Mouse (Mus musculus) hindbrain, embryonic 11.5 days (tissue): Measurements from ENCODE around the gene Gm21987. TPM values are rescaled to one million over a fixed set of nuclear protein-coding genes. Genes with fewer than 3 reads are reported as not detected.

Experiments
- ATAC-seq: fragments of 200-750 bp; cut with Nextera tagmentation; 2 replicates; pipeline ENCODE4 v1.8.0; 2017; ENCODE audit warnings: mild to moderate bottlenecking, moderate TSS enrichment, moderate library complexity; ENCODE audit not compliant: low FRiP score
- DNase-seq: peaks from one replicate; pipeline ENCODE4 v3.0.0-alpha.2; 2015; ENCODE audit warnings: low spot score
- H3K27ac ChIP-seq: fragments of 300-500 bp; sonication (generic); 2 replicates; pipeline ENCODE4 v1.5.1; 2014; ENCODE audit warnings: mild to moderate bottlenecking, low read depth, low read length
- H3K27me3 ChIP-seq: fragments of 300-500 bp; sonication (generic); 2 replicates; pipeline ENCODE4 v1.6.1; 2014; ENCODE audit warnings: mild to moderate bottlenecking, low read length, moderate library complexity, mixed read lengths; ENCODE audit not compliant: control insufficient read depth, insufficient read depth
- H3K36me3 ChIP-seq: fragments of 300-500 bp; sonication (generic); 2 replicates; pipeline ENCODE4 v1.6.1; 2014; ENCODE audit warnings: mild to moderate bottlenecking, low read length, moderate library complexity, mixed read lengths; ENCODE audit not compliant: control insufficient read depth, insufficient read depth
- H3K4me1 ChIP-seq: fragments of 300-500 bp; sonication (generic); replicated peaks from 2 replicates; pipeline ENCODE4 v1.6.1; 2014; ENCODE audit warnings: low read length, mixed read lengths; ENCODE audit not compliant: control insufficient read depth, insufficient read depth
- H3K4me2 ChIP-seq: fragments of 300-500 bp; sonication (generic); replicated peaks from 2 replicates; pipeline ENCODE4 v1.6.1; 2014; ENCODE audit warnings: mild to moderate bottlenecking, low read depth, low read length
- H3K4me3 ChIP-seq: fragments of 300-500 bp; sonication (generic); 2 replicates; pipeline ENCODE4 v1.5.1; 2014; ENCODE audit warnings: low read depth, low read length
- H3K9ac ChIP-seq: fragments of 300-500 bp; sonication (generic); 2 replicates; pipeline ENCODE4 v1.6.1; 2014; ENCODE audit warnings: low read depth, low read length
- H3K9me3 ChIP-seq: fragments of 300-500 bp; sonication (generic); 2 replicates; pipeline ENCODE4 v1.6.1; 2016; ENCODE audit warnings: low read length; ENCODE audit not compliant: control insufficient read depth
- WGBS: fragments of 180-500 bp; shearing (Covaris S2); extraction: QIAGEN DNeasy Blood & Tissue Kit; methylation state at CpG from one replicate; pipeline ENCODE4 v1.1.7; 2014; 5-methylcytosine and 5-hydroxymethylcytosine counted together
- polyA plus RNA-seq: library from polyadenylated mRNA; unstranded; fragments of >200 nt; fragmentation: Nextera tagmentation; extraction: Ambion mirVana; gene quantifications from 2 replicates; pipeline ENCODE4 v1.2.1, GENCODE M21; 2014

Gene Gm21987
- polyA plus RNA-seq = not detected in 2 replicates

DNA sequence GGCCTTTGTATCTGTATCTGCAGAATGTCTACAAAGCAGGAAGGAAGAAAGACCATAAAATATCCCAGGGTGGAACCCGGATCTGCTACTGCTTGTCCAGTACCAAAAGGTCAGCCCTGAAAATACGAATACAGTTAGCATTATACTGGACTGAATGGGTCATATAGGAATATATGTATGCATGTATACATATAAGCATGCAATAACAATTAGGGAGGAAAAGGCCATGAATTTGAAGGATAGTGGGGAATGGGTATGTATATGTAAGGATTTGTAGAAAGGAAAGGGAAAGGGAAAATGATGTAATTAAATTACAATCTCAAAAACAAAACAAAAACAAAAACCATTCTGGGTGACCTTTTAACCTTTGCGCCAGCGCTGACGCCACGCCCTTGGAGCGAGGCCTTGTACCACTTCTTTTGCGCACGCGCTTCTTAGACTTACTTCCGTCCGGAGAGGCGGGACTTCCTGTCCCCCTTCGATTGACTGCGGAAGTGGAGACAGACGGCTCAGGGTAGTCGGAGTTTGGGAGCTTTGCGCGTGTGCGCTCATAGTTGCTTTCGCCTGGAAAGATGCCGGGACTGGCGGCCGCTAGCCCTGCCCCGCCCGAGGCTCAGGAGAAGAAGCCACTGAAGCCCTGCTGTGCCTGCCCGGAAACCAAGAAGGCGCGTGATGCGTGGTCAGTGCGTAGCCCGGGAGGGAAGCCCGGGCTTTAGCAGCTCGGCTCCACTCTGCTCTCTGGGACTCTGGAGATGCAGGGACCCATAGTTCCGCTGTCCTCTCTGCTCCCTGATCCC lies at the start of gene Gm21987, which contains the start of gene Cox17:
Gene Gm21987 (plus strand): TSS at position 512 of the 797 bp plus-strand sequence.
Gene Cox17 (plus strand): TSS at position 463 of the 797 bp plus-strand sequence.
- Histone ChIP-seq H3K4me3 (peak within 1 kb of the TSS; percentile 85), H3K9ac (peak within 1 kb of the TSS; percentile 89), H3K9me3 (no peaks in the 10 kb centered on the region), H3K4me1 (no peaks in the 10 kb centered on the region; the same call in 1 of the 2 replicates), H3K4me2 (peak within 1 kb of the TSS; percentile 53), H3K27ac (peak within 1 kb of the TSS; percentile 74; the same call in 1 of the 2 replicates), H3K36me3 (no peaks in the 10 kb centered on the region), H3K27me3 (no peaks in the 10 kb centered on the region)
- WGBS = 3% methylated on average over 35 of the region's 35 CpGs
- ATAC-seq (peak; percentile 98), DNase-seq (peak; percentile 96)

DNA sequence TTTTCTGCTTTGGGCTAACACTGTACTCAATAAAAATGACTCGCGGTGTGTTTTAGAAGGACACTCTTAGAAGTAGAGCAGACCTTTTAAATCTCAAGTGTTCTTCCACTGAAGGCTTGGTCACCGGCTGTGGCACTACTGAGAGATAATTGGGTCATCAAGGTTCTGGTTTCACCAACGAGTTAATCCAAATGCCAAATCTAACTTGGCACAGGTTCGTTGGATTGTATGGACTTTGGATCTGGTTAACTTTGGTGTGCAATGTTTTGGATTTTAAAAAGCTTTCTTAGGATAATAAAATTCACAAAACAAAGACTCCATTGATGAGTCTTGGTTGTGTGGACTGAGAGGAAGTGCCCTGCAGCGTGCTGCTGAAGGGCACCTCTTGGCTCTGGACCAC lies 48.4 kb upstream of the Gm21987 start:
- H3K27me3 ChIP-seq = no peaks in the 10 kb centered on the region
- ATAC-seq = no peak
- no peak for DNase-seq
- no peak overlapping the region for H3K27ac ChIP-seq
- H3K36me3 ChIP-seq = no peaks in the 10 kb centered on the region
- H3K9me3 ChIP-seq = no peaks in the 10 kb centered on the region
- H3K4me1 ChIP-seq = no peaks in the 10 kb centered on the region
- H3K4me3 ChIP-seq = no peak overlapping the region
- 90% methylated on average over 6 of the region's 6 CpGs for WGBS
- H3K9ac ChIP-seq = no peak overlapping the region
- H3K4me2 ChIP-seq = no peak overlapping the region

DNA sequence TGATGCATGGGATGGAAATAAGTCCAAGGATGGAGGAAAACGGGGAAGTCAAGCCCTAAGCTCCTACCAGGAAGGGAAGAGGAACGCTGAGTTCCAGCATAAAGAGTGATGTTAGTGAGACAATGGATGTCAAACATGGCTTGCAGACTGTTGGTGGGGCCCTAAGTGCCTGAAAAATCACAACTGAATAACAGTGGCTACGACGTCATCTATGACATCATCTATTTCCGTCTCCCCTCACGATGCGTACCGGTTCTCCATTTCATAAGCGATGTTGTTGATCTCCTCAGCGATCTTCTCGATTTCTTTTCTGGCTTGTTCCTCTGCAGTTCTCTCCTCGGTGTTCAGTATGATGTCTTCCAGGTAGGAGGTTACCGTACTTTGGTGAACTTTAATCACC lies 44.5 kb upstream of the Gm21987 start:
- H3K4me3 ChIP-seq = no peak overlapping the region
- H3K27ac ChIP-seq = no peak overlapping the region
- no peak overlapping the region for H3K4me2 ChIP-seq
- ATAC-seq (no peak), DNase-seq (no peak)
- H3K4me1 ChIP-seq = no peaks in the 10 kb centered on the region
- WGBS = 91% methylated on average over 13 of the region's 13 CpGs
- no peaks in the 10 kb centered on the region for H3K27me3 ChIP-seq
- H3K36me3 ChIP-seq = no peaks in the 10 kb centered on the region
- no peak overlapping the region for H3K9ac ChIP-seq
- H3K9me3 ChIP-seq = no peaks in the 10 kb centered on the region

DNA sequence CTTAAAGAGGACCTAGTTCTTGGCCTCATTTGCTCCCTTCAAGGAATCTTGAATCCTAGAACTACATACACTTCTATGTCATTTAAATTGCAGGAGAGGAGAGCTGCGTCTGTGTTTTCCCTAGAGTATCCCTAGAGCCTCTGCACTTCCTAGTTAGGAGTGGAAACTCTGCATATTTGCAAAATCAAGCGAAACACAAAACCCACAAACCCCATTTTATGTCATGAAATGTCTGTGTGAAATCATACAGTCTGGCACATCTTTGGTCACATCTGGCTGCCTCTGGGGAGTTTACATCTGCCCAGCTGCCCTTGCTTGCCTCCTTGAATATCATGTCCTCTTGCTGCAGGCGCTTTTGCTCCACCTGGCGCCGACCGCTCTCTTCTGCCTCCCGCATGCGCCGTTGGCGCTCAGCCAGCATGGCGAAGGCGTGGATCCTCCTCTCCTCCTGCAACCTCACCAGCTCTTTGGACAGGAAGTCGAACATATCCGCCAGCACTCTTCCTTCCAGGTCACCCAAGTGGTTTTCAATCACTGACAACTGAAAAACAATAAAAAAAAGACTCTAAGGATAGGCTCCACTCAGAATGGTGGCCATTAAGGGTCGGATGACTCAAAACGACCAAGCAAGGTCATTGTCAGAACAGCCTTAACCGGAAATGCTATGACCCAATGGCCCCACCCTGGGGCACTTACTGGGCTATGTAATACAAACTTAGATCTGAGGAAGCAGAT lies 42.2 kb upstream of the Gm21987 start:
- Histone ChIP-seq H3K9me3 (no peaks in the 10 kb centered on the region), H3K4me3 (no peak overlapping the region), H3K36me3 (no peaks in the 10 kb centered on the region), H3K4me1 (0 out of 2 replicates have a peak, but pooled peaks cover 4% of the 10 kb centered on the region), H3K4me2 (no peak overlapping the region), H3K27me3 (no peaks in the 10 kb centered on the region), H3K27ac (no peak overlapping the region), H3K9ac (no peak overlapping the region)
- no peak for DNase-seq
- WGBS = 77% methylated on average over 17 of the region's 17 CpGs
- ATAC-seq = no peak

DNA sequence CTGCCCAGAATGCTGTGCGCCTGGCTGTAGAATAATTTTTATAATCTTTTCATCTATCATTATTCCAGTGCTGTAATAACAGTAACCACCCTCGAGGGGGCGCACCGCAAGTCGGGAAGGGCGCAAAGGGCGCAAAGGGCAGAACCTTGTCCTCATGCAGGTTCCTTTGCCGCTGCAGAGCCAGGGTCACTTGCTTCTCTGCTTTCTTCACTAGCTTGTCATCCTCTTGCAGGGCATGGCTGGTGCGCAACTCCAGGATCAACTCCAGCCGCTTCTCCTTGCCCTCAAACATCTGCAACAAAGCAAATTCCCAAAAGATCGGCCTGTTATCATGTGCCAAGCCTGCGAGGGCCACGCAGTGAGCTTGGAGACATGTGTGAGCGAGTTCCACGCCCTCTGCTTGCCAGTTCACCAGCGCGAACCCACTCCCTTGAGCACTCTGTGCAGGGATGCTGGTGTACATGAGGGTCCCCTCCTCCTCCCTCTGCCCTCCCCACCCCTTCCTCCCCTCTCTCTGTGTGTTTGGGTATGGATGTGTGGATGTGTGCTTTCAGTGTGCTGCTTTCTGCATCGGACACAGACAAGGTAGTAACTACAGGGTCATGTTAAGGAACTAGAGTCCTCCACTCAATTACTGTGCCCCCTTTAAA lies 40.1 kb upstream of the Gm21987 start:
- peak; percentile 44 for DNase-seq
- no peak overlapping the region for H3K27ac ChIP-seq
- H3K4me2 ChIP-seq = no peak overlapping the region
- H3K4me3 ChIP-seq = no peak overlapping the region
- no peak overlapping the region for H3K9ac ChIP-seq
- H3K36me3 ChIP-seq = no peaks in the 10 kb centered on the region
- 45% methylated on average over 18 of the region's 18 CpGs for WGBS
- H3K27me3 ChIP-seq = no peaks in the 10 kb centered on the region
- 0 out of 2 replicates have a peak, but pooled peaks cover 4% of the 10 kb centered on the region for H3K4me1 ChIP-seq
- ATAC-seq = peak; percentile 43; the same call in 1 of the 2 replicates
- no peaks in the 10 kb centered on the region for H3K9me3 ChIP-seq

DNA sequence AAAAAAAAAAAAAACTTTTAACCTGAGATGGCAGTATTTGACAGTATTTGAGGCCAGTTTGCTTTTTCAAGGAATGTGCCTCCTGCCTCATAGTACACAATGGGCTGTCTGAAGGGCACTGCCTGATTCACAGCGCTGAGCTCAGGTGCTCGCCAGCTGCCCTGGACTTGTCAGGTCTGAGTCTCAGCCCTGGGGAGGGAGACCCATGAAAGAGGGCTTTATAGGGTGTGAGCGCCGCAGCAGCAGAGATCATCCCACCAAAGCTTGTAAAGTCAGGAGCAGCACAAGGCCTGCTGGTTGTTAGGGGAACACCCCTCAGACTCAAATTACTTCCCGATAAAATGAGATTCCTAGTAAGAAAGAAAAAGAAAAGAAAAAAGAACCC lies 39.6 kb upstream of the Gm21987 start:
- ATAC-seq (peak; percentile 71; the same call in 1 of the 2 replicates), DNase-seq (peak; percentile 37)
- 45% methylated on average over 5 of the region's 5 CpGs for WGBS
- Histone ChIP-seq H3K4me1 (0 out of 2 replicates have a peak, but pooled peaks cover 4% of the 10 kb centered on the region), H3K27me3 (no peaks in the 10 kb centered on the region), H3K27ac (0 out of 2 replicates have a peak overlapping the region, but pooled peaks have one; percentile 10), H3K9ac (no peak overlapping the region), H3K4me3 (no peak overlapping the region), H3K4me2 (no peak overlapping the region), H3K36me3 (no peaks in the 10 kb centered on the region), H3K9me3 (no peaks in the 10 kb centered on the region)

DNA sequence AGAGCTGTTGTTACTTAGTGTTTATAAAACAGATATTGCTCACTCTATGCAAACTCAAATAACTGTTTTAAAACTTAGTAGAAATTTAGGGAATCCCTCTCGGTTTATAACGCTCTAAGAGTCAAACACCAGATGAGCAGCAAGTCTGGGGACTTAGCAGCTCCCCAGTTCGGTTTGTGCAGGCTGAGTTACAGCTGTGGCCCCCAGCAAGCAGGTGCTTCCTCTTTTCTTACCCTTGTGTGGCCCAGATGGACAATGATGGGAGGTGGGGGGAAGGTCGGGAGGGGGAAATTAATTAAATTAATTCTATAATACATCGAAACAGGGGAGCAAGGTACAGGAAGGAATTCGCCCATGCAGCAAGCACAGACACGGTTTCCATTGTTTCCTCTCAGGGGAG lies 39.2 kb upstream of the Gm21987 start:
- no peak overlapping the region for H3K4me2 ChIP-seq

DNA sequence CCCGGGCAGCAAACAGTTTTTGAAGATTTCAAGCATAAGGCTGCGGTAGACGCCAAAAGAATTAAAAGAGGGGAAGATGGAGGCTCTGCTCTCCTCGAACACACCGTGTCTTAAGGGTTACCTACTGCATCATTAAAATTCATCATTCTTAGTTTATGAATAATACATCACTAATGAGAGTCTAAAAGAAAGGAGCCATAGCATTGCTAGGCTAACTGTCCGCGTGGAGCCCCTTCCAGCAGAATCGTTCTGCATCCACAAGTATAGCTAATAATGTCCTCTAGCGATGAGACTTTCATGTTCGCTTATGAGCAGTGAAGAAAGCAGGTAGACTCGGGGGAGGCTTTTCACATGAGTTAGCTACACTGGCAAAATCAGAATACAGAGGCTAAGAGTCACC lies 38.6 kb upstream of the Gm21987 start:
- no peaks in the 10 kb centered on the region for H3K36me3 ChIP-seq
- H3K27ac ChIP-seq = no peak overlapping the region
- 73% methylated on average over 11 of the region's 11 CpGs for WGBS
- DNase-seq = no peak
- no peaks in the 10 kb centered on the region for H3K9me3 ChIP-seq
- H3K9ac ChIP-seq = no peak overlapping the region
- H3K4me3 ChIP-seq = no peak overlapping the region
- no peaks in the 10 kb centered on the region for H3K27me3 ChIP-seq
- 0 out of 2 replicates have a peak, but pooled peaks cover 4% of the 10 kb centered on the region for H3K4me1 ChIP-seq
- no peak for ATAC-seq
- H3K4me2 ChIP-seq = no peak overlapping the region

More for the DNA sequence above, 39.2 kb upstream of the Gm21987 start:
- 0 out of 2 replicates have a peak overlapping the region, but pooled peaks have one; percentile 10 for H3K27ac ChIP-seq
- H3K27me3 ChIP-seq = no peaks in the 10 kb centered on the region
- no peak overlapping the region for H3K9ac ChIP-seq
- 0 out of 2 replicates have a peak, but pooled peaks cover 4% of the 10 kb centered on the region for H3K4me1 ChIP-seq
- H3K4me3 ChIP-seq = no peak overlapping the region
- DNase-seq (no peak), ATAC-seq (no peak)
- no peaks in the 10 kb centered on the region for H3K36me3 ChIP-seq
- WGBS = 54% methylated on average over 7 of the region's 7 CpGs
- H3K9me3 ChIP-seq = no peaks in the 10 kb centered on the region
